Mouse (Mus musculus) stomach, postnatal 0 days (tissue): ENCODE results near the gene Rhobtb1. TPM values are rescaled to one million over a fixed set of nuclear protein-coding genes. Genes with fewer than 3 reads are reported as not detected.

Experiments used
- ATAC-seq: fragments of 200-750 bp; cut with Nextera tagmentation; 2 replicates; pipeline ENCODE4 v1.8.0; 2017; ENCODE audit not compliant: low FRiP score, low TSS enrichment
- DNase-seq: peaks from one replicate; pipeline ENCODE4 v3.0.0-alpha.2; 2016; ENCODE audit warnings: low spot score
- H3K27ac ChIP-seq: fragments of 300-500 bp; sonication (generic); replicated peaks from 2 replicates; pipeline ENCODE4 v1.5.1; 2014; ENCODE audit warnings: mild to moderate bottlenecking, control low read depth
- H3K27me3 ChIP-seq: fragments of 300-500 bp; sonication (generic); 2 replicates; pipeline ENCODE4 v1.6.1; 2014; ENCODE audit warnings: low read length; ENCODE audit not compliant: control insufficient read depth, insufficient read depth
- H3K36me3 ChIP-seq: fragments of 300-500 bp; sonication (generic); 2 replicates; pipeline ENCODE4 v1.6.1; 2014; ENCODE audit warnings: low read length, mixed read lengths; ENCODE audit not compliant: control insufficient read depth, insufficient read depth
- H3K4me1 ChIP-seq: fragments of 300-500 bp; sonication (generic); replicated peaks from 2 replicates; pipeline ENCODE4 v1.6.1; 2014; ENCODE audit warnings: antibody characterized with exemption; ENCODE audit not compliant: control insufficient read depth, insufficient read depth
- H3K4me2 ChIP-seq: fragments of 300-500 bp; sonication (generic); replicated peaks from 2 replicates; pipeline ENCODE4 v1.6.1; 2014; ENCODE audit warnings: low read depth, mild to moderate bottlenecking, control low read depth, moderate library complexity
- H3K4me3 ChIP-seq: fragments of 300-500 bp; sonication (generic); 2 replicates; pipeline ENCODE4 v1.5.1; 2014; ENCODE audit warnings: low read depth, low read length, control low read depth
- H3K9ac ChIP-seq: fragments of 300-500 bp; sonication (generic); 2 replicates; pipeline ENCODE4 v1.6.1; 2014; ENCODE audit warnings: mild to moderate bottlenecking, low read length, control low read depth, mixed read lengths
- H3K9me3 ChIP-seq: fragments of 300-500 bp; sonication (generic); 2 replicates; pipeline ENCODE4 v1.6.1; 2016; ENCODE audit warnings: low read length; ENCODE audit not compliant: control insufficient read depth
- CTCF ChIP-seq: IDR thresholded peaks from 2 replicates; pipeline ENCODE4 v1.5.1; 2016; ENCODE audit warnings: antibody characterized with exemption, low read depth, mild to moderate bottlenecking, moderate library complexity
- EP300 ChIP-seq: optimal IDR thresholded peaks from 2 replicates; pipeline ENCODE3; 2016; ENCODE audit warnings: antibody characterized with exemption
- WGBS: fragments of 180-500 bp; shearing (Covaris S2); extraction: QIAGEN DNeasy Blood & Tissue Kit; methylation state at CpG from one replicate; pipeline ENCODE4 v1.1.7; 2014; 5-methylcytosine and 5-hydroxymethylcytosine counted together
- polyA plus RNA-seq: library from polyadenylated mRNA; unstranded; fragments of >200 nt; fragmentation: Nextera tagmentation; extraction: Ambion mirVana; gene quantifications from 2 replicates; pipeline ENCODE4 v1.2.1, GENCODE M21; 2015

Gene Rhobtb1
- polyA plus RNA-seq, 1 experiment from 2014 or later = 34.4 TPM

DNA sequence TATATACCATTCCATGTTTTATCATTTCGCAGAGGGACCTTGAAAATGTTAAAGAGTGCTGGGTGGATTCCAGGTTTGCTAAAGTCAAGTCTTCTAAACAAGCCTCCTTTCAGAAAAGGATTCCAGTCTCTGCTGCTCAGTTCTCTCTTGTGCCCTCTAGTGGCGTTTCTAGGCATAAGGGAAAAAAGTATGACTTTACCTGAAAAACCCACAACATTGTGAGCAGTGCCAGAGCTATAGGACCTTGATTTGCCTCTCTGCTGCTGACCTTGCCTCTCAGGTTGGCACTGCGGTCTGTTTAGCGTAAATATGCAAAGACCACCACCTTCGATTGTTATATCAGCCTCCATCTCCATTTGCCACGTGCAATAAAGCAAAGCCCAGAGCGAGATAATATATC is 13.9 kb downstream of the Rhobtb1 start:
- TF ChIP-seq CTCF = peak; percentile 77
- TF ChIP-seq EP300 = no peak
- no peaks in the 10 kb centered on the region for H3K36me3 ChIP-seq
- H3K9me3 ChIP-seq = no peaks in the 10 kb centered on the region
- H3K4me1 ChIP-seq = no peaks in the 10 kb centered on the region
- no peak overlapping the region for H3K27ac ChIP-seq
- H3K4me2 ChIP-seq = no peak overlapping the region
- DNase-seq (no peak), ATAC-seq (no peak)
- H3K4me3 ChIP-seq = no peak overlapping the region
- H3K27me3 ChIP-seq = no peaks in the 10 kb centered on the region
- no peak overlapping the region for H3K9ac ChIP-seq
- 61% methylated on average over 7 of the region's 7 CpGs for WGBS

DNA sequence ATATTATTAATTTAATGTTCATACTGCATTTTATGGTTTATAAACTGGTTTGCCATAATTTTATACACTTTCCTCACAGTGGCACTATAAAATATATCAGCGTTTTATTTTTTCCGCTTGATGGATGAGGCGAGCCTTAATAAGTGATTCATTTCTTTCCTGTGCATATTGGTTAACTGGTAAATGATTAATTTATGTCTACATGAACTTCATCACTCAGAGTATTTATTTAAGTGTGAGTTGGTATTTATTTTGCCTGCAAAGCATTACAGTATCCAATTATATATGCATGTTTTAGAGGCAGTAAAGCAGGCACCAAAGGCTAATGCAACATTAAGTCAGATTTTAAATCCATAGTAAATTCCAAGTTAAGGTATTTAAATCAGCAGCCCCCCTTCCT is 14.6 kb downstream of the Rhobtb1 start:
- H3K27me3 ChIP-seq = no peaks in the 10 kb centered on the region
- no peaks in the 10 kb centered on the region for H3K9me3 ChIP-seq
- no peaks in the 10 kb centered on the region for H3K36me3 ChIP-seq
- H3K27ac ChIP-seq = no peak overlapping the region
- H3K4me3 ChIP-seq = no peak overlapping the region
- no peak overlapping the region for H3K4me2 ChIP-seq
- 46% methylated on average over 3 of the region's 3 CpGs for WGBS
- DNase-seq (no peak), ATAC-seq (peak; percentile 69)
- no peak overlapping the region for H3K9ac ChIP-seq
- no peaks in the 10 kb centered on the region for H3K4me1 ChIP-seq
- TF ChIP-seq CTCF (no peak), EP300 (no peak)

DNA sequence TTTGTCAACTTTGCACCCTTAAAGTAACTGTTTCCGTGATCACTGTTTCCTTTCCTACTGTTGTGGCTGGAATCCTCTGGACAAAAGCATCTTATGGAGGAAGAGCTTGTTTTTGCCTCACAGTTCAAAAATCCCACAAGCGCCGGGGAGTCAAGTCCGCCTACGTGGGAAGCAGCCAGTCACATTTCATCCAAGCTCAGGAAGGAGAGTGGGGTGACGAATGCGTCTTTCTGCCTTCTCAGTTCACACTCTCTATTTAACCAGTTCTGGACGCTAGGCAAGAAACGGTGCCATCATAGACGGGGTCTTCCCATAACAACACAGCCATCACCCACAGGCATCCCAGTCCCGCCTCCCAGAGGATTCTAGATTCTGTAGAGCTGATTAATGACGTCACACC is 15.3 kb downstream of the Rhobtb1 start:
- Histone ChIP-seq H3K4me2 (no peak overlapping the region), H3K4me3 (no peak overlapping the region), H3K9me3 (no peaks in the 10 kb centered on the region), H3K36me3 (no peaks in the 10 kb centered on the region), H3K9ac (no peak overlapping the region), H3K4me1 (no peaks in the 10 kb centered on the region), H3K27ac (peak overlapping the region; percentile 45; the same call in 1 of the 2 replicates), H3K27me3 (no peaks in the 10 kb centered on the region)
- ATAC-seq = no peak
- no peak for TF ChIP-seq CTCF
- TF ChIP-seq EP300 = no peak
- WGBS = 72% methylated on average over 12 of the region's 12 CpGs
- no peak for DNase-seq

DNA sequence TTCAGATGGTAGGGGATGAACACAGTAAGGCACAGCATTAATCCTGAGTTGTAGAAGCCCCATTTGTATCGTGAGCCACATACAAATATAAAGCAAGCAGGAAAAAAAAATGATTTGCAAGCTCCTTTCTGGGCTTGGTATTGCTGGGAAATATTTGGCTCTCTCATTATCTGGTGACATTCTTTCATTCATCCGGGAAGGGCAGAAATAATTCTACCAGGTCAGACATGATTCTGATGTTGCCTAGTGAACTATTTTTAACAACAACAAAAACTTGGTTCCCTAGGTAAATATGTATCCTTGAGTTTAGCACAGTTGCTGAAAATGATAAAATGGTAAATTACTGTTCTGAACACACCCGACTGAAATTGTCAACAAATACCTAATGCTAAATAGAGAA is 21.2 kb downstream of the Rhobtb1 start:
- Histone ChIP-seq H3K9me3 (no peaks in the 10 kb centered on the region), H3K4me2 (no peak overlapping the region), H3K4me3 (no peak overlapping the region), H3K4me1 (no peaks in the 10 kb centered on the region), H3K27me3 (no peaks in the 10 kb centered on the region), H3K27ac (no peak overlapping the region), H3K36me3 (no peaks in the 10 kb centered on the region), H3K9ac (no peak overlapping the region)
- no peak for ATAC-seq
- 41% methylated on average over 3 of the region's 3 CpGs for WGBS
- TF ChIP-seq CTCF (no peak), EP300 (no peak)
- no peak for DNase-seq

DNA sequence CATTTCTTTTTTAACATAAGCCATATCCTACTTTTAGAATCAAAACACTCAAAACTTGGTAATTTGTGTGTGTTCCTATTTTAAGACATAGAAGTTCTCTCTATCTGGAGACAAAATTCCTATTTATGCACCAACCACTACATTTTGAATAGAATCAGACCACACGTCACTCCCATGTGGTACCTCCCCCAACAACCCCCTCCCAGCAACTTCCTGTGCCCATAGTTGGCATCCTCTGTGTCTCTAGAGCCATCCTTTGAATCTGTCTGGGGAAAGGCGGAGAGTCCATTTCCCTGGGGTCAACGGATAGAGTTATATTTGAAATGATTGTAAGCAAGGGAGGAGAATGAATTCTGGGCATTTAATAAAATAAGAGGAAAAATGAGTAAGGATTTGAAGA is 24.9 kb downstream of the Rhobtb1 start:
- no peak for DNase-seq
- Histone ChIP-seq H3K4me1 (no peaks in the 10 kb centered on the region), H3K4me3 (no peak overlapping the region), H3K9ac (no peak overlapping the region), H3K27me3 (no peaks in the 10 kb centered on the region), H3K9me3 (no peaks in the 10 kb centered on the region), H3K4me2 (no peak overlapping the region), H3K27ac (no peak overlapping the region), H3K36me3 (no peaks in the 10 kb centered on the region)
- WGBS = 76% methylated on average over 3 of the region's 3 CpGs
- ATAC-seq = no peak
- TF ChIP-seq CTCF = no peak
- no peak for TF ChIP-seq EP300

DNA sequence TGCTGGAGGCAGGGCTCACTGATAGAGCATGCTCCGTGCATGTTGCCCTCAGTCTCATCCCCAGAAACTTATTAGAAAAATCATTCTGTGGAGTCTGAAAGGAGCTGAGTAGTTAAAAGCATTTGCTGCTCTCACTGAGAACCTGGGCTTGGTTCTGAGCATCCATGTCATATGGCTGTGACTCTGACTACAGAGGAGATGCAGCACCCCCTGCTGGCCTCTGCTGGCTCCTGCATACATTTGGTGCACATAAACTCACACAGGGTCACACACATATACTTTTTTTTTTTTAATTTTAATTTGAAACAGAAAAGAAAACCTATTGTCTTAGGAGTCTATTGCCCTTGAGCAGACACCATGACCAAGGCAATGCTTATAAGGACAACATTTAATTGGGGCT is 28.1 kb downstream of the Rhobtb1 start:
- TF ChIP-seq CTCF (peak; percentile 39; the same call in 1 of the 2 replicates), EP300 (no peak)
- H3K36me3 ChIP-seq = no peaks in the 10 kb centered on the region
- 96% methylated on average over 1 of the region's 1 CpGs for WGBS
- H3K9ac ChIP-seq = no peak overlapping the region
- DNase-seq = no peak
- H3K9me3 ChIP-seq = no peaks in the 10 kb centered on the region
- no peaks in the 10 kb centered on the region for H3K27me3 ChIP-seq
- no peak overlapping the region for H3K4me2 ChIP-seq
- ATAC-seq = no peak
- H3K27ac ChIP-seq = no peak overlapping the region
- H3K4me3 ChIP-seq = no peak overlapping the region
- H3K4me1 ChIP-seq = no peaks in the 10 kb centered on the region
